In genomic region chr1:119163846-119164245, GRCm38 (mm10) we compare ENCODE assay signal across 14 mouse cellular contexts.
DNase-seq lines count a peak whose midpoint lies in the region.
"Had no signal": no experiment of that assay in that cellular context is flagged by ENCODE, and none has a peak within 500 bp of the region (broad histone marks: within the 10 kb centered on the region; RNA-seq: fewer than 3 reads in every experiment).

No protein-coding gene starts in this region.

- peak; percentile 18 for DNase-seq in embryo, embryonic 10.5 days (ENCODE audit: low spot score)
- no peak for DNase-seq in embryo, embryonic 10 days (ENCODE audit: low spot score)
- peak; percentile 39 to 47 for DNase-seq in kidney, adult 8-10 months
- DNase-seq in kidney, postnatal 4 days, result no peak
- DNase-seq in lung, postnatal 10 days, result peak; percentile 10
- no peak for DNase-seq in lung, postnatal 14 days
- DNase-seq in kidney, postnatal 14 days, result peak; percentile 5
- no peak for DNase-seq in spleen, postnatal 36 days (ENCODE audit: low spot score in 2 of 2)
- DNase-seq: cerebellum, adult 9-10 months; layer of hippocampus, postnatal 36 days; lung, embryonic 14.5 days; retina, postnatal 1 day; right cerebral cortex, postnatal 25 days; spleen, adult 18-20 months had no signal

Comparison
In these comparisons a context has a peak if more than half of its experiments do, and no peak if none do; other contexts are left out.
1. DNase-seq: peak in embryo, embryonic 10.5 days (single experiment), kidney, adult 8-10 months (2 of 2), lung, postnatal 10 days (single experiment) and kidney, postnatal 14 days (single experiment); none in embryo, embryonic 10 days (single experiment), kidney, postnatal 4 days (0 of 2), lung, postnatal 14 days (single experiment) and spleen, postnatal 36 days (0 of 2).